Mouse (Mus musculus) embryonic facial prominence, embryonic 15.5 days (tissue): Measurements from ENCODE around the gene C1qb. TPM values are rescaled to one million over a fixed set of nuclear protein-coding genes. Genes with fewer than 3 reads are reported as not detected.

Source experiments
- ATAC-seq: fragments of 200-750 bp; cut with Nextera tagmentation; 2 replicates; pipeline ENCODE4 v1.8.0; 2017; ENCODE audit warnings: low read depth, moderate TSS enrichment; ENCODE audit not compliant: insufficient number of reproducible peaks, low FRiP score, low TSS enrichment
- H3K27ac ChIP-seq: fragments of 300-500 bp; sonication (generic); replicated peaks from 2 replicates; pipeline ENCODE4 v1.5.1; 2015; ENCODE audit warnings: mild to moderate bottlenecking, inconsistent platforms
- H3K27me3 ChIP-seq: fragments of 300-500 bp; sonication (generic); 2 replicates; pipeline ENCODE4 v1.6.1; 2015; ENCODE audit warnings: inconsistent platforms
- H3K36me3 ChIP-seq: fragments of 300-500 bp; sonication (generic); 2 replicates; pipeline ENCODE4 v1.6.1; 2015; ENCODE audit warnings: mild to moderate bottlenecking, inconsistent platforms
- H3K4me1 ChIP-seq: fragments of 300-500 bp; sonication (generic); 2 replicates; pipeline ENCODE4 v1.6.1; 2015; ENCODE audit warnings: inconsistent platforms
- H3K4me2 ChIP-seq: fragments of 300-500 bp; sonication (generic); replicated peaks from 2 replicates; pipeline ENCODE4 v1.6.1; 2015; ENCODE audit warnings: mild to moderate bottlenecking, inconsistent platforms
- H3K4me3 ChIP-seq: fragments of 300-500 bp; sonication (generic); replicated peaks from 2 replicates; pipeline ENCODE4 v1.5.1; 2015; ENCODE audit warnings: mild to moderate bottlenecking, inconsistent platforms
- H3K9ac ChIP-seq: fragments of 300-500 bp; sonication (generic); 2 replicates; pipeline ENCODE4 v1.6.1; 2015; ENCODE audit warnings: inconsistent platforms
- H3K9me3 ChIP-seq: fragments of 300-500 bp; sonication (generic); replicated peaks from 2 replicates; pipeline ENCODE4 v1.6.1; 2016; ENCODE audit warnings: inconsistent platforms
- WGBS: fragments of 180-500 bp; shearing (Covaris S2); methylation state at CpG from one replicate; pipeline ENCODE4 v1.1.7; 2015; 5-methylcytosine and 5-hydroxymethylcytosine counted together
- polyA plus RNA-seq: library from polyadenylated mRNA; unstranded; fragments of >200 nt; fragmentation: Nextera tagmentation; extraction: Ambion mirVana; gene quantifications from 2 replicates; pipeline ENCODE4 v1.2.1, GENCODE M21; 2015

The C1qb gene
- polyA plus RNA-seq, 1 experiment from 2014 or later, result 86.5 TPM

DNA sequence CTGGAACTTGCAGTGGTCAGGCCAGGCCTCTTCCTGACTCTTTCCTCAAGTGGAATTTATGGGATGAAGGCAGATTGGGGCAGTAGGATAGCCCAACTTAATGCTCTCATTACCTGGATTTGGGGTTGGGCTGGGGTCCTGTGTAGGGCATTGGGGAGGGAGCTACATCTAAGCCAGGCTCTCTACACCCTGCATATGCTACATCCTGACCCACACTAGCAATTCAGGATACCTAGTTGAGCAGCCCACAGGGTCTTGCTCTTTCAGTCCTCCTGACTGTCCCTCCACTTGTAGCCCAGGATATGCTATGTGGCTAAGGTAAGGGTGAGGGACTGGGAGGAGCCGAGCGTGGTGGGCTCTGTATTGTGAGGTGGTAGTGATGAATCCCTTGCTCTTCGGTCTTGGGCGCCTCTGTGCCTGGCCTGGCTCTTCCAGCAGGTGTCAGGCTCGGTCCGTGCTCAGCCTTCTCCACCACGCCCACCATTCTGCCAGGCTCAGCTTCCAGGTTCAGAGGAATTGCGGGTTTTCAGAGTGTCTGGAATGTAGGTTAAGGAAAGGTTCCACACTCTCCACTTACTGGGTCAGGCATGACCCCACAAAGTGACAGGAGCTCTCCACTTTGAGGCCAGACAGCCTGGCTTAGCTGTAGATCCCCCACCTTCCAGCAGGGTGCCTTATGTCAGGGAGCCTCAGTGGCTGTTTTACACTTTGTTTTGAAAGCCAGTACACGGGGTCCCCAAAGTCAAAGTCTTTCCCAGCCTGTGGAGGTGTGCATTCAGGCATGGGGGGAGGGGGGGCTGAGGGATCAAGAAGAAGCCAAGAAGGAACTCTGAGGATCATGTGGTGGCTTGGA, 7.9 kb upstream of the C1qb start:
- ATAC-seq, result no peak
- H3K9me3 ChIP-seq, result no peaks in the 10 kb centered on the region
- 5% methylated on average over 9 of the region's 9 CpGs for WGBS
- no peaks in the 10 kb centered on the region for H3K36me3 ChIP-seq
- no peak overlapping the region for H3K27ac ChIP-seq
- peaks cover 62% of the 10 kb centered on the region for H3K27me3 ChIP-seq
- H3K4me2 ChIP-seq, result no peak overlapping the region
- no peak overlapping the region for H3K9ac ChIP-seq
- H3K4me1 ChIP-seq, result peaks cover 4% of the 10 kb centered on the region; the same call in 1 of the 2 replicates
- no peak overlapping the region for H3K4me3 ChIP-seq

DNA sequence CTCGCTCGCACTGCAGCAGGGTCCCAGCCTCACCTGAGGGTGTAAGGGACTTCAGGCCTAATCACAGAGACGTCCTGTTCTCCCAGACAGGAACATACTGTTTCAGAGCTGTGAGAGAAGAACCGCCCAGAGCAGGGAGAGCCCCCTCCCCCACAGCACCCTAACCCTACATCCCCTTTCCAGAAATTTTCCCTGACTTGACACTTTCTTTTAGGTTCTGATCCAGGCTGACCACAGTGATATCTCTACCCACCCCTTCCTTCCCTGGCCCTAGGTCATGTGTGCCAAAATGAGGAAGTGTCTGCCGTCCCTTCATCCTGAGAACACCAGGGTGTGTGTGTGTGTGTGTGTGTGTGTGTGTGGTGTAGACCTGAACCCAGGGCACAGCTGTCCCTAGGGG, 6.8 kb upstream of the C1qb start, which contains the start of gene C1qc:
Gene C1qc (minus strand): TSS at position 255 of the 400 bp plus-strand sequence.
- Histone ChIP-seq H3K4me3 (no peak within 1 kb of the TSS), H3K4me1 (peaks cover 4% of the 10 kb centered on the region; the same call in 1 of the 2 replicates), H3K4me2 (no peak within 1 kb of the TSS), H3K36me3 (no peaks in the 10 kb centered on the region), H3K9ac (no peak within 1 kb of the TSS), H3K27me3 (peaks cover 59% of the 10 kb centered on the region), H3K27ac (no peak within 1 kb of the TSS), H3K9me3 (no peaks in the 10 kb centered on the region)
- 49% methylated on average over 5 of the region's 5 CpGs for WGBS
- ATAC-seq, result no peak

DNA sequence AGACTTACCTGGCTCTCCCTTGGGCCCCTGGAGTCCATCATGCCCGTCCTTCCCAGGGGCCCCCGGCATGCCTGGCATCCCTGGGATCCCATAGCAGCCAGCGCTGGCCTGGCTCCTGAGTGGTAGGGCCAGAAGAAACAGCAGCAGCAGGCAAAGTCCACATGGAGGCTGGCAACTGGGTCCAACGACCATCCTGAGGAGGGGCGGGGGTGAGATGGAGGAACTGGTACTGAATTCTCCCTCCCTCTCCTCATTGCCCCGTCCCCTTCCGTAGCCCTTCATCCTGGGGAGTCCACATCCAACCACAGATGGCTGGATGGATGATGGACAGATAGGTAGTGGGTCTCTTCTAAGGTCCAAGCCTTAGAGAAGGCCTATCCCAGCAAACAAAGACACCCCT, 6.4 kb upstream of the C1qb start:
- Histone ChIP-seq H3K27ac (no peak overlapping the region), H3K27me3 (peaks cover 54% of the 10 kb centered on the region), H3K9ac (no peak overlapping the region), H3K4me3 (no peak overlapping the region), H3K36me3 (no peaks in the 10 kb centered on the region), H3K9me3 (no peaks in the 10 kb centered on the region), H3K4me1 (peaks cover 4% of the 10 kb centered on the region; the same call in 1 of the 2 replicates), H3K4me2 (no peak overlapping the region)
- 49% methylated on average over 7 of the region's 7 CpGs for WGBS
- no peak for ATAC-seq

GRCm38 (mm10) chr4:136891115-136891514, 5.1 kb upstream of the C1qb start:
- Histone ChIP-seq H3K27me3 (peaks cover 42% of the 10 kb centered on the region), H3K4me2 (no peak overlapping the region), H3K36me3 (no peaks in the 10 kb centered on the region), H3K4me3 (no peak overlapping the region), H3K9me3 (no peaks in the 10 kb centered on the region), H3K4me1 (peaks cover 3% of the 10 kb centered on the region; the same call in 1 of the 2 replicates), H3K27ac (no peak overlapping the region), H3K9ac (no peak overlapping the region)
- no peak for ATAC-seq
- WGBS, result 83% methylated on average over 4 of the region's 4 CpGs

GRCm38 (mm10) chr4:136889981-136890380, 4.0 kb upstream of the C1qb start:
- WGBS, result 82% methylated on average over 15 of the region's 15 CpGs
- Histone ChIP-seq H3K9ac (no peak overlapping the region), H3K9me3 (no peaks in the 10 kb centered on the region), H3K4me2 (no peak overlapping the region), H3K4me1 (no peaks in the 10 kb centered on the region), H3K36me3 (no peaks in the 10 kb centered on the region), H3K4me3 (no peak overlapping the region), H3K27ac (no peak overlapping the region), H3K27me3 (peaks cover 32% of the 10 kb centered on the region)
- ATAC-seq, result no peak

GRCm38 (mm10) chr4:136887714-136888113, 1.7 kb upstream of the C1qb start:
- H3K36me3 ChIP-seq, result no peaks in the 10 kb centered on the region
- H3K4me2 ChIP-seq, result no peak overlapping the region
- no peaks in the 10 kb centered on the region for H3K4me1 ChIP-seq
- H3K27ac ChIP-seq, result no peak overlapping the region
- 69% methylated on average over 5 of the region's 5 CpGs for WGBS
- H3K9ac ChIP-seq, result no peak overlapping the region
- H3K9me3 ChIP-seq, result no peaks in the 10 kb centered on the region
- no peak overlapping the region for H3K4me3 ChIP-seq
- peaks cover 11% of the 10 kb centered on the region for H3K27me3 ChIP-seq
- no peak for ATAC-seq

GRCm38 (mm10) chr4:136878601-136879000, 7.4 kb downstream of the C1qb start:
- no peak for ATAC-seq
- no peaks in the 10 kb centered on the region for H3K36me3 ChIP-seq
- H3K4me2 ChIP-seq, result no peak overlapping the region
- no peaks in the 10 kb centered on the region for H3K27me3 ChIP-seq
- H3K9me3 ChIP-seq, result no peaks in the 10 kb centered on the region
- WGBS, result 20% methylated on average over 5 of the region's 5 CpGs
- H3K4me1 ChIP-seq, result 0 out of 2 replicates have a peak, but pooled peaks cover 4% of the 10 kb centered on the region
- no peak overlapping the region for H3K27ac ChIP-seq
- no peak overlapping the region for H3K4me3 ChIP-seq
- no peak overlapping the region for H3K9ac ChIP-seq

- no peak overlapping the region for H3K4me3 ChIP-seq
- 43% methylated on average over 8 of the region's 8 CpGs for WGBS
- H3K36me3 ChIP-seq, result no peaks in the 10 kb centered on the region
- H3K27ac ChIP-seq, result no peak overlapping the region
- ATAC-seq, result no peak
- no peaks in the 10 kb centered on the region for H3K27me3 ChIP-seq
- no peak overlapping the region for H3K4me2 ChIP-seq
- no peaks in the 10 kb centered on the region for H3K9me3 ChIP-seq
- 0 out of 2 replicates have a peak, but pooled peaks cover 7% of the 10 kb centered on the region for H3K4me1 ChIP-seq
- H3K9ac ChIP-seq, result no peak overlapping the region
These were observed 7.8 kb downstream of the C1qb start for GRCm38 (mm10) chr4:136878171-136878570.

DNA sequence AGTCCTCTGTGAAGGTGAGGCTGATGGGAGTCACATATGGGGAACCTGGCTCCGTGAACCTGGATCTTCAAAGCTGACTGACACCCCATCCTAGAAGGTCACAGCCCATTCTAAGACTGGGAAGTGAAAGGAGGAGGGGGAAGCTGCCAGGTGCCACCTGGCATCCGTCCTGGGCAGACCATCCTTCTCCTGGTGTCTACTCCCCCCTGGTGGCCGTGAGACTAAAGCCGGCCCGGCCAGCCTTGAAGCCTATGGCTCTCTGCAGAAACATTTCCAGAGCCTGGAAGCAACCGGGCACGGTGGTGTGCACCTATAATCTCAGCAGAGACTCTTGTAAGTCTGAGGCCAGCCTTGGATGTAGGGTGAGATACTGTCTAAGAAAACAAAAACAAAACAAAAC, 9.0 kb downstream of the C1qb start:
- Histone ChIP-seq H3K4me2 (no peak overlapping the region), H3K27me3 (no peaks in the 10 kb centered on the region), H3K9me3 (no peaks in the 10 kb centered on the region), H3K4me1 (0 out of 2 replicates have a peak, but pooled peaks cover 7% of the 10 kb centered on the region), H3K9ac (no peak overlapping the region), H3K27ac (no peak overlapping the region), H3K36me3 (no peaks in the 10 kb centered on the region), H3K4me3 (no peak overlapping the region)
- no peak for ATAC-seq
- 16% methylated on average over 7 of the region's 7 CpGs for WGBS

DNA sequence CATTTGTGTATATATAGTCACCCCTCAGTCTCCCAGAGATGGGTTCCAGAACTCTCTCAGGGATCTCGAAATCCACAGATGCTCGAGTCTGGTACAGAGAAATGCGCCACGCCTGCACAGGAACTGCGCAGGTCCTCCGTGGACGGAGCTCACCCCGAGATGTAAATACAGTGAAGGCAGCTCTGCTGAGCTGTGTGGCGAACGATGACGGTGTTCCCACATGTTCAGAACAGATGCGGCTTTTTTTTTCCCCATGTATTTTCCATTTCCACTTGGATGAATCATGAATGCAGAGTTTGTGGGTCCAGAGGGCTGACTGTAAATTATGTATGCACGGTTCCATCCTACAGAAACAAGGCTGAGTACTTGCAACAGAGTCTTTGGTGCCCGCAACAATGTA, 11.0 kb downstream of the C1qb start:
- ATAC-seq, result no peak
- no peak overlapping the region for H3K4me2 ChIP-seq
- no peaks in the 10 kb centered on the region for H3K9me3 ChIP-seq
- no peaks in the 10 kb centered on the region for H3K36me3 ChIP-seq
- H3K27me3 ChIP-seq, result no peaks in the 10 kb centered on the region
- 0 out of 2 replicates have a peak, but pooled peaks cover 7% of the 10 kb centered on the region for H3K4me1 ChIP-seq
- WGBS, result 61% methylated on average over 14 of the region's 14 CpGs
- H3K4me3 ChIP-seq, result no peak overlapping the region
- no peak overlapping the region for H3K9ac ChIP-seq
- H3K27ac ChIP-seq, result no peak overlapping the region

DNA sequence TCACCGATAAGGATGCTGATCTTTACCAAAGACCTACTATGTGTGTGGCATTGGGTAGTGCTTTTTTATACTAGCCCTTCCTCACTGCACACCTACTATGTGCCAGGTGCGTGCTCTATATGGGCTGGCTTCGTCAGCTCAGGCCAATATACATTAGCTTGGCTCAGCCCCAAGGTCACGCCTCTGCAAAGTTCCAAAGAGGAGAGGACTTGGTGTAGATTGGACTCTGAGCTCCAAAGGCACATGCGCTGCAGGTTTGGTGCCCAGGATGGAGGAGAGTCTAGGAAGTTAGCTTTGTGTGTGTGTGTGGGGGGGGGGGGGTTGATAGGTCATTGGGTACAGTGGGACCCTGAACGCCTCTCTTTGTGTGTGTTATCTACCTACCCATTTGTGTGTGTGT, 17.6 kb downstream of the C1qb start:
- H3K4me2 ChIP-seq, result no peak overlapping the region
- no peak overlapping the region for H3K9ac ChIP-seq
- no peak overlapping the region for H3K27ac ChIP-seq
- 0 out of 2 replicates have a peak, but pooled peaks cover 2% of the 10 kb centered on the region for H3K27me3 ChIP-seq
- WGBS, result 78% methylated on average over 6 of the region's 6 CpGs
- H3K4me3 ChIP-seq, result no peak overlapping the region
- H3K4me1 ChIP-seq, result peaks cover 11% of the 10 kb centered on the region; the same call in 1 of the 2 replicates
- no peaks in the 10 kb centered on the region for H3K36me3 ChIP-seq
- H3K9me3 ChIP-seq, result no peaks in the 10 kb centered on the region
- ATAC-seq, result no peak
